Mouse (Mus musculus) E14TG2a.4 (cell line): ENCODE data around the gene Olfr657.

Source experiments
- CTCF ChIP-seq: conservative IDR thresholded peaks from 2 replicates; pipeline ENCODE4 v1.5.1; 2014; ENCODE audit warnings: low read length
- POU5F1 ChIP-seq: IDR thresholded peaks from 2 replicates; pipeline ENCODE4 v1.6.1; 2014; ENCODE audit warnings: low read length, borderline replicate concordance

DNA sequence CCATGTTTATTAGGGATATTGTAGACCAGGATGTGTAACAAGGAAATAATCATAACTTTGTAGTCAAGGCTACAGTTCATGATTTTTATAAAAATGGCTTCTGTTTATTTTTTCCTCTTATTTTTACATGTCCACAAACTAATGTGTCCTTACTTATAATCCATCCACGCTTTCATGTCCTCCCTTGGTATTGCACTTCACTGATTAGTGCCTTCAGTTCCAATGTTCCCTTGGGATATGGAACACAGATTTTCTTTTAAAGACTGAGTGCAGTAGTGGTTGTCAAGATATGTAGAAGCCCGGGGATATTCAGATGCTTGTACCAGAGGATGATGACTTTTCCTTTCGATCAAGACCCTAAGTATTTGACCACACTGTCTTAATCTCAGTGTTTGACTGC lies 41.9 kb downstream of the Olfr657 start, which contains the start of gene Olfr659:
- TF ChIP-seq CTCF, result no peak
- TF ChIP-seq POU5F1, result no peak
